Mouse (Mus musculus): ENCODE measurements at regions not wholly inside any gene's neighbourhood (a gene's known extent, or its start where the extent isn't known, plus 50 kb on each side); places are given as distances from the start of the nearest gene placed in this dataset.

GRCm38 (mm10) chr4:142638057-142638456 lies 398.9 kb upstream of the Kazn start:
- DNase-seq (ENCODE audit: low spot score): no peak

GRCm38 (mm10) chr4:142634398-142634797 lies 395.2 kb upstream of the Kazn start:
- no peak for DNase-seq (ENCODE audit: low spot score)

GRCm38 (mm10) chr4:142633667-142634350 lies 394.6 kb upstream of the Kazn start:
- DNase-seq (ENCODE audit: low spot score): no peak

GRCm38 (mm10) chr4:142626503-142627194 lies 387.4 kb upstream of the Kazn start:
- no peak for DNase-seq (ENCODE audit: low spot score)

GRCm38 (mm10) chr4:142625456-142625855 lies 386.3 kb upstream of the Kazn start:
- DNase-seq (ENCODE audit: low spot score): no peak

- DNase-seq (ENCODE audit: low spot score): no peak
Observed at GRCm38 (mm10) chr4:142622151-142622861, 383.1 kb upstream of the Kazn start.

- no peak for DNase-seq (ENCODE audit: low spot score)
Observed at GRCm38 (mm10) chr4:142619396-142619795, 380.2 kb upstream of the Kazn start.

- DNase-seq (ENCODE audit: low spot score): no peak
Observed at GRCm38 (mm10) chr4:142618770-142619169, 379.6 kb upstream of the Kazn start.

- no peak for DNase-seq (ENCODE audit: low spot score)
Observed at GRCm38 (mm10) chr4:142617676-142618075, 378.5 kb upstream of the Kazn start.

- DNase-seq (ENCODE audit: low spot score): no peak
Observed at GRCm38 (mm10) chr4:142616901-142617300, 377.7 kb upstream of the Kazn start.

GRCm38 (mm10) chr4:142605098-142605497 lies 365.9 kb upstream of the Kazn start:
- no peak for DNase-seq (ENCODE audit: low spot score)

- no peak for DNase-seq (ENCODE audit: low spot score)
Observed at GRCm38 (mm10) chr4:142597214-142597613, 358.0 kb upstream of the Kazn start.

- no peak for DNase-seq (ENCODE audit: low spot score)
Observed at GRCm38 (mm10) chr4:142589084-142589741, 350.0 kb upstream of the Kazn start.

GRCm38 (mm10) chr4:142588418-142589083 lies 349.4 kb upstream of the Kazn start:
- no peak for DNase-seq (ENCODE audit: low spot score)

GRCm38 (mm10) chr4:142587345-142588035 lies 348.3 kb upstream of the Kazn start:
- no peak for DNase-seq (ENCODE audit: low spot score)

GRCm38 (mm10) chr4:142578536-142578935 lies 339.3 kb upstream of the Kazn start:
- no peak for DNase-seq (ENCODE audit: low spot score)

- no peak for DNase-seq (ENCODE audit: low spot score)
Observed at GRCm38 (mm10) chr4:142577519-142577918, 338.3 kb upstream of the Kazn start.

- no peak for DNase-seq (ENCODE audit: low spot score)
Observed at GRCm38 (mm10) chr4:142574528-142574927, 335.3 kb upstream of the Kazn start.

GRCm38 (mm10) chr4:142570712-142571111 lies 331.5 kb upstream of the Kazn start:
- DNase-seq (ENCODE audit: low spot score): no peak

- DNase-seq (ENCODE audit: low spot score): no peak
Observed at GRCm38 (mm10) chr4:142568556-142568955, 329.4 kb upstream of the Kazn start.

- no peak for DNase-seq (ENCODE audit: low spot score)
Observed at GRCm38 (mm10) chr4:142554716-142555115, 315.5 kb upstream of the Kazn start.
